Mouse (Mus musculus) ES-E14 (cell line): Measurements from ENCODE around the gene A630089N07Rik. TPM values are rescaled to one million over a fixed set of nuclear protein-coding genes. Genes with fewer than 3 reads are reported as not detected.
A peak's percentile ranks its signal among the peaks of the same experiment; 100 is the strongest.
"Not testable (repeated sequence)": the region's sequence is repeated elsewhere in the genome, so short reads cannot be mapped to it uniquely, and the experiment has no call there.

ENCODE experiments used
- DNase-seq: peaks from one replicate; pipeline ENCODE4 v3.0.0-alpha.2; 2013; ENCODE audit warnings: low read depth, low spot score
- H3K27ac ChIP-seq: 2 replicates; pipeline ENCODE4 v1.5.1; 2012; ENCODE audit warnings: low read depth, mild to moderate bottlenecking, low read length, moderate library complexity, mixed read lengths; ENCODE audit not compliant: poor library complexity, insufficient read depth, severe bottlenecking
- H3K36me3 ChIP-seq: 2 replicates; pipeline ENCODE4 v1.6.1; 2012; ENCODE audit warnings: mild to moderate bottlenecking, low read length, moderate library complexity, mixed read lengths; ENCODE audit not compliant: control insufficient read depth, poor library complexity, insufficient read depth, severe bottlenecking
- H3K4me1 ChIP-seq, 2 experiments: fragments of 150-350 bp in 1 of 2; sonication (generic) in 1 of 2; 2 replicates each; pipeline ENCODE4 v1.6.1; 2012; ENCODE audit warnings: low read length in 2 of 2, mild to moderate bottlenecking in 1 of 2, mixed read lengths in 1 of 2; ENCODE audit not compliant: control insufficient read depth in 2 of 2, insufficient read depth in 2 of 2, poor library complexity in 1 of 2
- H3K4me3 ChIP-seq, 2 experiments: fragments of 150-350 bp in 1 of 2; sonication (generic) in 1 of 2; 2 replicates each; pipeline ENCODE4 v1.5.1; 2012; ENCODE audit warnings: low read length in 2 of 2, low read depth in 1 of 2, mild to moderate bottlenecking in 1 of 2, mixed read lengths in 1 of 2; ENCODE audit not compliant: insufficient read depth in 1 of 2, poor library complexity in 1 of 2, severe bottlenecking in 1 of 2
- H3K9ac ChIP-seq: 2 replicates; pipeline ENCODE4 v1.6.1; 2012; ENCODE audit warnings: low read depth, mild to moderate bottlenecking, low read length, mixed read lengths; ENCODE audit not compliant: poor library complexity, insufficient read depth, severe bottlenecking
- H3K9me3 ChIP-seq: fragments of 150-350 bp; sonication (generic); 2 replicates; pipeline ENCODE4 v1.6.1; 2012; ENCODE audit warnings: low read depth, mild to moderate bottlenecking, low read length; ENCODE audit not compliant: control insufficient read depth, insufficient read depth
- CHD2 ChIP-seq: IDR thresholded peaks from 2 replicates; pipeline ENCODE4 v1.6.1; 2014; ENCODE audit warnings: mild to moderate bottlenecking, low read depth, low read length, inconsistent platforms
- HCFC1 ChIP-seq: IDR thresholded peaks from 2 replicates; pipeline ENCODE4 v1.6.1; 2012; ENCODE audit warnings: low read length, inconsistent platforms, borderline replicate concordance; ENCODE audit not compliant: insufficient read depth
- MAFK ChIP-seq: IDR thresholded peaks from 2 replicates; pipeline ENCODE4 v1.6.1; 2014; ENCODE audit warnings: mild to moderate bottlenecking, low read depth, low read length, inconsistent platforms; ENCODE audit not compliant: insufficient read depth
- ZC3H11A ChIP-seq: IDR thresholded peaks from 2 replicates; pipeline ENCODE4 v1.6.1; 2012; ENCODE audit warnings: low read depth, mild to moderate bottlenecking, inconsistent platforms, low read length, borderline replicate concordance
- ZNF384 ChIP-seq: IDR thresholded peaks from 2 replicates; pipeline ENCODE4 v1.6.1; 2012; ENCODE audit warnings: low read depth, low read length, inconsistent platforms
- in situ Hi-C, 2 experiments: fragments of 600-800 bp; cut with MboI; formaldehyde crosslinking; loops; one replicate each; pipeline ENCODE4 v1.15.1; 2025; ENCODE audit warnings: low sequenced_read_pairs in 2 of 2, inconsistent platforms in 1 of 2; ENCODE audit not compliant: unreplicated experiment in 2 of 2
- total RNA-seq: library from RNA; depleted of rRNA; stranded (reverse); fragments of 300-350 nt; gene quantifications from 2 replicates; pipeline ENCODE4 v1.2.3, GENCODE M21; 2012

A630089N07Rik gene
- total RNA-seq, 1 experiment, result 9.4 TPM

DNA sequence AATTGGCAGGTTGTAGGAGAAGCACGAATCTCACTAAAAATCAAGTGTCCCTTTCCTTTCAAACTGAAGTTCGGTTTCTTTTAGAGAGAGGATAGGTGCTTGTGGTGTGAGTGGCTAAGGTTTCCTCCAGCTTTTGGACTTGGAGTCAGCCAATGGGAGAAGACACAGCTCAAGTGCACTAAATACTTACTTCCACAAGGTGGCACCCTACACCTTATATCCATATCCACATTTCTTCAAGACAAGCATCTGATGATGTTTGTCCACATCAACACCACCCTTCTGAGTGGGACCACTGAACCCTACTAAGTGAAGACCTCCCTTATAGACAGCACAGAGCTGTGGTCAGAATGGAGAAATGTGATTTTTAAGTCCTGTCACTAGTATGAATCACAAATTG lies 40.6 kb downstream of the A630089N07Rik start:
- Histone ChIP-seq H3K9me3 (0 out of 2 replicates have a peak, but pooled peaks cover 2% of the 10 kb centered on the region), H3K4me1 (no peaks in the 10 kb centered on the region), H3K9ac (no peak overlapping the region), H3K27ac (no peak overlapping the region), H3K36me3 (no peaks in the 10 kb centered on the region), H3K4me3 (no peak overlapping the region)
- TF ChIP-seq MAFK (no peak), ZNF384 (no peak), HCFC1 (no peak), CHD2 (no peak), ZC3H11A (no peak)
- in situ Hi-C loops, result no loop called here
- DNase-seq, result peak; percentile 26

DNA sequence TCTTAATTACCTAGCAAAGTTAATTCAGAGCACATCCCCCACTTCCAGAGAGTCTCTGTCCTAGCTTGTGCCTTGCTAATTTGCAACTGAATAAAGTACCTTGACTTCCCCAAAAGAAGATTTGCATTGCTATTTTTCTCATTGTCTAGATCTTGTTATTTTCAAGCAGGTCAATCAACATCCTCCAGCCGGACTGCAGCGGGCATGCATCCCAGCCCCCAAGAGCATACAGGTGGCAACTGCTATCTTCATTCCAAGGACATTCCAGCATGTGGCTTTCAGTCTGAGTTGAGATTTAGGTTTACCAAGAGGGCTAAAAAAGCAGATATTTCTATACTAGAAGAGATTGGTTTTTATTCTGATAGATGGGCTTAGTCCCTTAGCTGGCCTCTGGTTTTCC lies 47.3 kb downstream of the A630089N07Rik start:
- H3K36me3 ChIP-seq, H3K4me3 ChIP-seq, H3K9ac ChIP-seq, in situ Hi-C loops, H3K9me3 ChIP-seq, DNase-seq, H3K27ac ChIP-seq, H3K4me1 ChIP-seq: not testable (repeated sequence)

DNA sequence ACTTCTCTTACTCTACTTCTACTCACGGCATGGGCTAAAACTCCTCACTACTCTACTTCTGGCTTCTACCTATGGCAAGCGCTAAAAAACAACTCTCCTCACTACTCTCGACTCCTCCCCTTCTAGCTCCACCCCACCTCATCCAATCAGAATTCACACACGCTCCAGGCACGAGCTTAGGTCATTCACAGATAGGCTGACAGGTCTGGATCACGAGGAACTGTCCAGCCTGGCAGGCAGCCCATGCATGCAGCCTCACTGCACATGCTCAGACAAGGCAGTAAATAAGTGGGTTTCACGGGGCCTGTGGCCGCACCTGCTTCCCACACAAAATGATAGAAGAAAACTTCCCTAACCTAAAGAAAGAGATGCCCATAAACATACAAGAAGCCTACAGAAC lies 56.1 kb downstream of the A630089N07Rik start:
- in situ Hi-C loops, H3K4me3 ChIP-seq, H3K27ac ChIP-seq, H3K36me3 ChIP-seq, H3K9me3 ChIP-seq, H3K9ac ChIP-seq, H3K4me1 ChIP-seq, DNase-seq: not testable (repeated sequence)

DNA sequence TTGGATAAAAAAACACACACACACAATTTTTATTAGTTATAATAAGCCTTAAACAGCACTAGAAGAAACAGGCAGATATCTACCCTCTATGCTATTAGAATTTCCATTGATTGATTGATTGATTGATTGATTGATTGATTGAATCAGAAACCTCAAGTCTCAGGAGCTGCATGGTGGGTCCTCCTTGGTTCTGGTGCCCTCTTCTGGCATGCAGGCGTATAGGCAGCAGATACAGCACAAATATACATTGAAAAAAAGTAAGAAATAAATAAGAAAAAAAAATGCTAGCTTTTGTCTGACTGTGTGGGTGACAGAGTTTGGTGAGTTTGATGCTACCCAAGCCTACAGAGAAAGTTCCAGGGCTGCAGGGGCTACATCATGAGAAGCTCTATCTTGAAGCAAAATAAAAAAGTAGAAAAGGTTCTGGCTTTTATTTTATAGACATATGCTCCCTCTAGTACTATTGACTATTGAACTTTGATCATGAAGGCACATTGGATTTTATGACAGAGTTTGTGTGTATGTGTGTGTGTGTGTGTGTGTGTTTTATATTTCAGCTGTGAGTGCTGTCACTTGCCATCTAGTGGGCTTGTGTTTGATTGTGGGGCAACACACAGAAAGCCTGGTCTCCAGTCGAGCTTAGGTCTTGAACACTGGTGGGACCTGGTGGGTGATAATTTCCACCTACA lies 59.4 kb downstream of the A630089N07Rik start:
- TF ChIP-seq HCFC1, result no peak
- no peak for TF ChIP-seq ZC3H11A
- no peak for TF ChIP-seq ZNF384
- TF ChIP-seq MAFK, result no peak
- no peak for TF ChIP-seq CHD2
- H3K4me1 ChIP-seq, result no peaks in the 10 kb centered on the region
- in situ Hi-C loops, result no loop called here
- no peak overlapping the region for H3K27ac ChIP-seq
- peak; percentile 83 for DNase-seq
- no peak overlapping the region for H3K9ac ChIP-seq
- H3K9me3 ChIP-seq, result no peaks in the 10 kb centered on the region
- H3K4me3 ChIP-seq, result no peak overlapping the region
- no peaks in the 10 kb centered on the region for H3K36me3 ChIP-seq

DNA sequence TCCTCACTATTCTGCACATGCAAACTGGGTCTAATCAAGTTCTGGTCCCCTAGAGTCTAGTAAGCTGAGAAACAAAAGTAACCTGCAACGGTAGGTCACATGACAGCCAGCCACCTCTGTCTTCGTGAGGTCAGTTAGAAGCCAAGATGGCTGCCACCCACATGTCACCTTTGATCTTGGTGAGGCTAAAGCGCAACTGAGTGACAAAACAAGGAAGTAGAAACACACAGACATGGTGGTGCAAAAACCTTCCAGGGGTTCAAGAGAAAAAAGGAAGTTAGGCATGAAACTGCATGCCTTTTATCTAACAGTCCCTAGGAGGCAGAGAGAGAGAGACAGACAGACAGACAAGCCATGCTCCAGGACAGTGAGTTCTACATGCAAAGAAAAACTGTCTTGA lies 60.2 kb downstream of the A630089N07Rik start:
- TF ChIP-seq MAFK (no peak), CHD2 (no peak), ZC3H11A (no peak), ZNF384 (no peak), HCFC1 (no peak)
- Histone ChIP-seq H3K9me3 (peaks cover 2% of the 10 kb centered on the region; the same call in 1 of the 2 replicates), H3K4me1 (no peaks in the 10 kb centered on the region), H3K9ac (no peak overlapping the region), H3K27ac (no peak overlapping the region), H3K36me3 (no peaks in the 10 kb centered on the region; the same call in 1 of the 2 replicates), H3K4me3 (no peak overlapping the region)
- in situ Hi-C loops, result no loop called here
- DNase-seq, result no peak

DNA sequence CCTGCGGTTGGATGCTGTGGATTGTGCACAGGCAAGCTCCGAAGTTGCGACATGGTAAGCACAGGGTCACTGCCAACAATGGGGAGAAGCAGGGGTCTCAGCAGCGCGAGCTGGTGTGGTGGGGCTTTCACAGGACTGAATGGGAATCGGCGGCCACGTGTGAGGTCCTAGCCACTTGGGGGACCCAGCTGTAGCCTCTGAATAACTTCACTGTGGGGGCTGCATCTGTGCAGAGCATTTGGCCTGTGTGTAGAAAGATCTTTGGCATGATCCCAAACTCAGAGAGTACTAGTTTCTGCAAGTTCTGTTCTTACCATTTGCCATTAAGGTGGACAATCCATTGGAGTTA lies 84.9 kb downstream of the A630089N07Rik start:
- H3K27ac ChIP-seq, DNase-seq, in situ Hi-C loops, H3K36me3 ChIP-seq, H3K9me3 ChIP-seq: not testable (repeated sequence)
- Histone ChIP-seq H3K4me3 (peak overlapping the region; percentile 82 to 83), H3K9ac (peak overlapping the region; percentile 79), H3K4me1 (peaks cover 4 to 11% of the 10 kb centered on the region in 2 experiments; a peak in 2 of 4 replicates)
